Mouse (Mus musculus) frontal cortex, postnatal 36 days (tissue): ENCODE measurements around the gene Vmn2r61.

Experiments used
- DNase-seq, 2 experiments: peaks; one replicate each; pipeline ENCODE4 v3.0.0; 2022; ENCODE audit warnings: low spot score in 2 of 2

Gene Vmn2r61

DNA sequence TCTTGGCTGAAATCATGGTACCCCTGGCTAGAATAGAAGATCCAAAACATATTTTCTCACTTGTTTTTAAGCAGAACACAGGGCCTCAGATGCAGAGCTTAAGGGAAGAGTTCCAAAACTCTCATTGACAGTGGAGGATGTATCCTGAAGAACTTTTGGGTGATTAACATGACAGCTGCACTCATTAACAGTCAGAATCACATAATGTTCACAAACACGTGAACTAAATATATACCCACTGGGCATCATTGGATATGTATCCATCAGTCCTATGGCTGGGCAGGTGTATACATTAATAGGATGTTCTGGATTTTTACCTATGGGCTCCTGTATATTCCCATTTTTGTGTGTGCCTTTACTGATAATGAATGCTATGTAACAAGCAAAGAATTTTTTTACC lies at the start of gene Vmn2r61:
Gene Vmn2r61, plus strand, starts transcription at position 301 of the 400 bp plus-strand sequence.
- DNase-seq = no peak
